Mouse (Mus musculus) MEL (cell line): Measurements from ENCODE around the gene Gm45808. TPM values are rescaled to one million over a fixed set of nuclear protein-coding genes. Genes with fewer than 3 reads are reported as not detected.
A peak's percentile ranks its signal among the peaks of the same experiment; 100 is the strongest.

Source experiments
- DNase-seq: peaks from one replicate; pipeline ENCODE4 v3.0.0; 2011; ENCODE audit warnings: low read depth, low spot score
- H3K27ac ChIP-seq: 2 replicates; pipeline ENCODE4 v1.5.1; 2012; ENCODE audit warnings: low read depth, mild to moderate bottlenecking, control low read depth, low read length, moderate library complexity; ENCODE audit not compliant: control insufficient read depth
- H3K27me3 ChIP-seq, 2 experiments: fragments of 150-350 bp in 1 of 2; sonication (generic) in 1 of 2; 2 replicates each; pipeline ENCODE4 v1.6.1; 2012; ENCODE audit warnings: low read length in 2 of 2, mild to moderate bottlenecking in 2 of 2, improper control_type of control experiment in 1 of 2, moderate library complexity in 1 of 2; ENCODE audit not compliant: insufficient read depth in 2 of 2, control insufficient read depth in 1 of 2
- H3K36me3 ChIP-seq, 2 experiments: 2 replicates each; pipeline ENCODE4 v1.6.1; 2012 to 2014; ENCODE audit warnings: low read length in 2 of 2, improper control_type of control experiment in 1 of 2, inconsistent platforms in 1 of 2, mild to moderate bottlenecking in 1 of 2; ENCODE audit not compliant: insufficient read depth in 2 of 2, control insufficient read depth in 1 of 2
- H3K4me1 ChIP-seq, 2 experiments: fragments of 150-350 bp in 1 of 2; sonication (generic) in 1 of 2; 2 replicates each; pipeline ENCODE4 v1.6.1; 2012; ENCODE audit warnings: low read length in 2 of 2, improper control_type of control experiment in 1 of 2, mild to moderate bottlenecking in 1 of 2; ENCODE audit not compliant: insufficient read depth in 2 of 2, control insufficient read depth in 1 of 2
- H3K4me3 ChIP-seq, 2 experiments: fragments of 150-350 bp in 1 of 2; sonication (generic) in 1 of 2; 2 replicates each; pipeline ENCODE4 v1.5.1; 2012; ENCODE audit warnings: low read depth in 2 of 2, low read length in 2 of 2, mild to moderate bottlenecking in 2 of 2, moderate library complexity in 2 of 2, control low read depth in 1 of 2, improper control_type of control experiment in 1 of 2; ENCODE audit not compliant: control insufficient read depth in 1 of 2, insufficient read depth in 1 of 2
- H3K79me2 ChIP-seq: 2 replicates; pipeline ENCODE4 v1.6.1; 2012; ENCODE audit warnings: mild to moderate bottlenecking, low read length, moderate library complexity; ENCODE audit not compliant: control insufficient read depth, poor library complexity, insufficient read depth
- H3K9ac ChIP-seq: 2 replicates; pipeline ENCODE4 v1.6.1; 2012; ENCODE audit warnings: low read depth, mild to moderate bottlenecking, control low read depth, low read length, moderate library complexity; ENCODE audit not compliant: control insufficient read depth, poor library complexity, severe bottlenecking
- H3K9me3 ChIP-seq: fragments of 150-350 bp; sonication (generic); replicated peaks from 2 replicates; pipeline ENCODE4 v1.6.1; 2012; ENCODE audit warnings: mild to moderate bottlenecking, low read length, improper control_type of control experiment, moderate library complexity; ENCODE audit not compliant: insufficient read depth
- BHLHE40 ChIP-seq: IDR thresholded peaks from 2 replicates; pipeline ENCODE4 v1.6.1; 2012; ENCODE audit warnings: low read depth, mild to moderate bottlenecking, inconsistent platforms, low read length, improper control_type of control experiment, borderline replicate concordance
- CTCF ChIP-seq, 3 experiments: IDR thresholded peaks in 2 of 3; conservative IDR thresholded peaks in 1 of 3; 2 replicates each; pipeline ENCODE4 v1.5.1; 2011 to 2012; ENCODE audit warnings: low read length in 3 of 3, low read depth in 2 of 3, mild to moderate bottlenecking in 2 of 3, improper control_type of control experiment in 1 of 3, inconsistent platforms in 1 of 3, mixed read lengths in 1 of 3, moderate library complexity in 1 of 3; ENCODE audit not compliant: control insufficient read depth in 1 of 3, insufficient read depth in 1 of 3, poor library complexity in 1 of 3, severe bottlenecking in 1 of 3
- ELF1 ChIP-seq: IDR thresholded peaks from 2 replicates; pipeline ENCODE4 v1.6.1; 2014; ENCODE audit warnings: low read depth, mild to moderate bottlenecking, inconsistent platforms, low read length, improper control_type of control experiment, moderate library complexity
- EP300 ChIP-seq, 2 experiments: IDR thresholded peaks; 2 replicates each; pipeline ENCODE4 v1.6.1; 2011; ENCODE audit warnings: improper control_type of control experiment in 2 of 2, low read length in 2 of 2, low read depth in 1 of 2, mild to moderate bottlenecking in 1 of 2
- ETS1 ChIP-seq: IDR thresholded peaks from 2 replicates; pipeline ENCODE4 v1.6.1; 2012; ENCODE audit warnings: low read depth, mild to moderate bottlenecking, inconsistent platforms, low read length, improper control_type of control experiment, moderate library complexity
- KAT2A ChIP-seq: conservative IDR thresholded peaks from 2 replicates; pipeline ENCODE4 v1.6.1; 2012; ENCODE audit warnings: low read depth, low read length, improper control_type of control experiment, inconsistent platforms
- MAFK ChIP-seq: IDR thresholded peaks from 2 replicates; pipeline ENCODE4 v1.6.1; 2011; ENCODE audit warnings: low read depth, mild to moderate bottlenecking, low read length, improper control_type of control experiment, borderline replicate concordance
- MAX ChIP-seq: IDR thresholded peaks from 2 replicates; pipeline ENCODE4 v1.6.1; 2011; ENCODE audit warnings: low read length, improper control_type of control experiment
- MXI1 ChIP-seq: IDR thresholded peaks from 2 replicates; pipeline ENCODE4 v1.6.1; 2011; ENCODE audit warnings: mild to moderate bottlenecking, low read depth, low read length, improper control_type of control experiment
- MYB ChIP-seq: IDR thresholded peaks from 2 replicates; pipeline ENCODE4 v1.6.1; 2011; ENCODE audit warnings: mild to moderate bottlenecking, low read depth, low read length, improper control_type of control experiment
- MYC ChIP-seq: IDR thresholded peaks from 2 replicates; pipeline ENCODE4 v1.6.1; 2011; ENCODE audit warnings: low read depth, mild to moderate bottlenecking, low read length, improper control_type of control experiment, moderate library complexity
- NRF1 ChIP-seq: IDR thresholded peaks from 2 replicates; pipeline ENCODE4 v1.6.1; 2014; ENCODE audit warnings: low read depth, mild to moderate bottlenecking, inconsistent platforms, low read length, improper control_type of control experiment, moderate library complexity; ENCODE audit not compliant: poor library complexity, insufficient read depth, severe bottlenecking
- POLR2A ChIP-seq, 2 experiments: IDR thresholded peaks; 2 replicates each; pipeline ENCODE4 v1.6.1; 2011 to 2012; ENCODE audit warnings: low read length in 2 of 2, mild to moderate bottlenecking in 2 of 2, control low read depth in 1 of 2, improper control_type of control experiment in 1 of 2, low read depth in 1 of 2, moderate library complexity in 1 of 2; ENCODE audit not compliant: control insufficient read depth in 1 of 2, insufficient read depth in 1 of 2, poor library complexity in 1 of 2
- POLR2AphosphoS5 ChIP-seq: IDR thresholded peaks from 2 replicates; pipeline ENCODE4 v1.6.1; 2012; ENCODE audit warnings: low read depth, borderline replicate concordance, mild to moderate bottlenecking, inconsistent platforms, low read length, moderate library complexity, mixed read lengths
- RAD21 ChIP-seq: IDR thresholded peaks from 2 replicates; pipeline ENCODE4 v1.6.1; 2011; ENCODE audit warnings: mild to moderate bottlenecking, low read depth, low read length, improper control_type of control experiment
- SMC3 ChIP-seq: IDR thresholded peaks from 2 replicates; pipeline ENCODE4 v1.6.1; 2011; ENCODE audit warnings: low read depth, low read length, improper control_type of control experiment
- TAL1 ChIP-seq: IDR thresholded peaks from 2 replicates; pipeline ENCODE4 v1.6.1; 2012; ENCODE audit warnings: mild to moderate bottlenecking, inconsistent platforms, low read length, moderate library complexity, mixed read lengths
- TBP ChIP-seq: IDR thresholded peaks from 2 replicates; pipeline ENCODE4 v1.8.0; 2011; ENCODE audit warnings: low read depth, low read length, improper control_type of control experiment
- UBTF ChIP-seq: IDR thresholded peaks from 2 replicates; pipeline ENCODE4 v1.6.1; 2012; ENCODE audit warnings: low read depth, mild to moderate bottlenecking, inconsistent platforms, low read length, improper control_type of control experiment, moderate library complexity, borderline replicate concordance; ENCODE audit not compliant: insufficient read depth
- USF1 ChIP-seq: IDR thresholded peaks from 2 replicates; pipeline ENCODE4 v1.6.1; 2014; ENCODE audit warnings: low read depth, mild to moderate bottlenecking, inconsistent platforms, low read length, improper control_type of control experiment, moderate library complexity
- ZC3H11A ChIP-seq: IDR thresholded peaks from 2 replicates; pipeline ENCODE4 v1.6.1; 2012; ENCODE audit warnings: low read depth, mild to moderate bottlenecking, inconsistent platforms, low read length, improper control_type of control experiment
- ZNF384 ChIP-seq: IDR thresholded peaks from 2 replicates; pipeline ENCODE4 v1.6.1; 2012; ENCODE audit warnings: low read depth, mild to moderate bottlenecking, inconsistent platforms, low read length, improper control_type of control experiment
- polyA plus RNA-seq, 2 experiments: library from polyadenylated mRNA; stranded (reverse) in 1 of 2; unstranded in 1 of 2; fragments of >175 nt in 1 of 2; fragments of >200 nt in 1 of 2; gene quantifications; 2 replicates each; pipeline versions ENCODE4 v1.2.1 to v1.2.4; 2012; ENCODE audit warnings: low replicate concordance in 2 of 2, low read depth in 1 of 2; ENCODE audit not compliant: insufficient read length in 2 of 2, insufficient read depth in 1 of 2, missing spikeins in 1 of 2
- total RNA-seq: library from RNA; depleted of rRNA; stranded (reverse); fragments of 300-350 nt; gene quantifications from 2 replicates; pipeline ENCODE4 v1.2.3, GENCODE M21; 2012

Gm45808 gene
- total and polyA plus RNA-seq, 3 experiments: not detected

DNA sequence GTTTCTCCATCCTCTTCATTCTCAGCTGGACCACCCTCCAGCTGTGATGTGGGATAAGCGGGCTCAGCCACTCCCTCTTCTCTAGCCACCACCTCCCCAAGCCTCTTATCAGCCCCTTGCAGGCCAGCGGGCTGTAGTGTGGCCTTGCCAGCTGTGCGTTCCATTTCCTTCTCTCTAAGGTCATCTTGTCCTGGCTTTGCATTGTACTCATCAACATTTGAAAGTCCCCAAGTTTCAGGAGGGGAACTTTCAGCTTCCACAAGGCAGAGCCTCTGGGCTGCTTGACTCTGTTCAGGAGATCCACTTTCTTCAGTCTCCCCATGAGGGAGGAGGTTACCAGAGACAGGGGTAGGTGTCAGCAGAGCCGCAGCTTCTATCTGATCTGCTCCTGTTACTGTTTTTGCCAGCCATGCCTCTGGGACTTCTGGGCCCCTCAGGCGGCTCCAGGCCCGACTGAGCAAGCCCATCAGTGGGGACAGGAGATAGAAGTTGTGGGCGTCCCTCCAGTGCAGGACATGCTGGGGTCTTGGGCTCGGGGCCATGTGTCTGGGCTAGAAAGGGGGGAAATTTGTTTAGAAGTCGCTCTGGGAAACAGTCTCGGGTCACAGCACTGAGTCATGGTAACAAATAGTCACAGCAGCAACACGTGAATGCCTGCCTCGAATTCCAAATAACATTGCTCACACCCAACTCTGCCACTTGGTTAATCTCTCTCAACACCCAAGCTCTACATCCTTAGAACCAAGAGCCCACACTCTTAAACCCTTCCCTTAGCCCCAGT, 38.4 kb upstream of the Gm45808 start (continued):
- TF ChIP-seq EP300 (IDR thresholded peaks at IDR 0.05; ENCODE audit: low read depth in 1 of 2, low read length in 2 of 2) (peak; percentile 86 to 95), RAD21 (no peak), MXI1 (peak; percentile 76), MAFK (peak; percentile 30; the same call in 1 of the 2 replicates), TAL1 (peak; percentile 100), UBTF (0 out of 2 replicates have a peak, but pooled peaks have one; percentile 52), ZNF384 (no peak), MYC (peak; percentile 57; the same call in 1 of the 2 replicates), POLR2A (IDR thresholded peaks at IDR 0.05; ENCODE audit: control insufficient read depth in 1 of 2, insufficient read depth in 1 of 2, low read depth in 1 of 2, low read length in 2 of 2, poor library complexity in 1 of 2) (peak in 1 of 2 experiments; percentile 54; a peak in 2 of 4 replicates), ETS1 (peak; percentile 100), MAX (peak; percentile 54; the same call in 1 of the 2 replicates), ELF1 (peak; percentile 39; the same call in 1 of the 2 replicates), KAT2A (no peak), USF1 (no peak), NRF1 (no peak), TBP (peak; percentile 56; the same call in 1 of the 2 replicates), CTCF (IDR thresholded peaks at IDR 0.05 in 2 of 3, conservative IDR thresholded peaks at IDR 0.05 in 1 of 3; ENCODE audit: control insufficient read depth in 1 of 3, insufficient read depth in 1 of 3, low read depth in 2 of 3, low read length in 3 of 3, poor library complexity in 1 of 3, severe bottlenecking in 1 of 3) (no peak), SMC3 (no peak), ZC3H11A (no peak)

DNA sequence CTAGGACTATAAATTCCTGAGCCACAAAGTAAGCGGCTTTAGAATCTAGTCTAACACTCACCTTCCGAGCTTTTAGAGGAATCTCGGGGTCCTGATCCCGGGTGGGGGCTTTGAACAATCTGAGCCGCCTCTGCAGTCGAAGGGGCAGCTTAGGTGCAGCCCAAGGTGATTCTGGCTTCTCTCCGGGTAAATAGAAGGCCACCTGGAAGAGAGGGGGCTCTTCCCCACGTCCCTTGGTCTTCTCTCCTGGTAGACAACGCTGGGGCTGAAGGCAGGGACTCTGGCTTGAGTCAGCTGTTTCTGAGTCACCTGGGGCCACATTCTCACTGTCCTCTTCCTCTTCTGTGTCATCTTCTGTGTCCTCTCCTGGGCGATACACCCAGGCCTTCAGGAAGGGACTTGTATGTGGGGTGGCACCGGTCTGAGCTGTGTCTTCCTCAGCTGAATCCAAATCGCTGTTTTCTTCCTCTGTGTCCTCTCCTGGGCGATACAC, 37.1 kb upstream of the Gm45808 start:
- H3K36me3 ChIP-seq: peaks cover 0 to 30% of the 10 kb centered on the region in 2 experiments; a peak in 2 of 4 replicates
- H3K4me3 ChIP-seq: peak overlapping the region; percentile 39 to 42
- H3K4me1 ChIP-seq: peaks cover 4 to 17% of the 10 kb centered on the region in 2 experiments; a peak in 3 of 4 replicates
- no peak for DNase-seq
- TF ChIP-seq MYB: no peak
- no peak for TF ChIP-seq UBTF
- no peak for TF ChIP-seq POLR2AphosphoS5
- peak; percentile 43; the same call in 1 of the 2 replicates for TF ChIP-seq ETS1
- TF ChIP-seq MAX: no peak
- no peak for TF ChIP-seq BHLHE40
- TF ChIP-seq MAFK: no peak
- TF ChIP-seq ELF1: no peak
- no peaks in the 10 kb centered on the region for H3K27me3 ChIP-seq
- no peak overlapping the region for H3K27ac ChIP-seq
- no peaks in the 10 kb centered on the region for H3K9me3 ChIP-seq
- peaks cover 27% of the 10 kb centered on the region for H3K79me2 ChIP-seq
- H3K9ac ChIP-seq: peak overlapping the region; percentile 44
